Mouse (Mus musculus) B cell, adult 2 months (primary cell): ENCODE measurements around the gene BC051665.
A peak's percentile ranks its signal among the peaks of the same experiment; 100 is the strongest.

ENCODE experiments used
- DNase-seq, 2 experiments: peaks; one replicate each; pipeline ENCODE4 v3.0.0; 2022

Gene BC051665

DNA sequence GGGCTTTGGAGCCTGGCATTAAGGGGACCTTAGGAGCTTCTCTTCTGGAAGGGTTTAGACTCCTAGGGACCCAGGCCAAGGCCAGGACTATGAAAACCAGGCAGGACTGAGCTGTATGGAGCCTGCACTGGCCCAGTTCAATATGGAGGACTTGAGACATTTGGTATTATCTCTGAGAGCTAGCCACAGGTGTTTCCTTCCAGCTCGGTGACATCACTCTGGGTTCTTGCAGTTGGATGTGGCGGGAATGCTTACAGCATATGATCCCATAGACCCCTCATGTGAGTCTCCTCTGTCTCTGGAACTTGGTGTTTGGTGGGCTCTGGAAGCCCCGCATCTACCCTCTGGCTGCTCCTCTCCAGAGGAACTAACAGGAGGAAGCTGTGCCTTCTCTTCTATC lies 43.6 kb downstream of the BC051665 start:
- no peak for DNase-seq

- no peak for DNase-seq
These were observed 45.9 kb downstream of the BC051665 start for GRCm38 (mm10) chr13:60740248-60740647.

DNA sequence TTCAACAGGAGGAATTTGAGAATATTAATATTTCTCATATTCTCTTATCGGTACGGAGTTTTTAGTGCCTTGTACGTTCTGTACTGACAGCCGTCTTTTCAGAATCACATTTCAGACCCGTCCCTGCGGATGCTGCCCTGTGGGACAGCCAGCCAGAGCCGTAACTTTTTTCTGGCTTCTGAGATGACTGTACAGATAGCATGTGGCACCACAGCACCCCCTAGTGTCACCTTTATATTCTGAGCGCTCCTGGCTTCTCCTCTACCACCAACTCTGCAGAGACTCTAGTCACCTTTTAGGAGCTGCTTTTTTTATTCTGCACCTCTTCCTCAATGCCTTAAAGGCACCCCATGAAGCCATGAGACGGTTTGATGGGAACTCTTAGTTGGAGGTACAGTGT lies 47.7 kb downstream of the BC051665 start:
- DNase-seq: peak; percentile 56 to 61

GRCm38 (mm10) chr13:60737632-60738324 lies 48.4 kb downstream of the BC051665 start:
- peak; percentile 76 to 77 for DNase-seq

GRCm38 (mm10) chr13:60736421-60737105 lies 49.6 kb downstream of the BC051665 start:
- no peak for DNase-seq

DNA sequence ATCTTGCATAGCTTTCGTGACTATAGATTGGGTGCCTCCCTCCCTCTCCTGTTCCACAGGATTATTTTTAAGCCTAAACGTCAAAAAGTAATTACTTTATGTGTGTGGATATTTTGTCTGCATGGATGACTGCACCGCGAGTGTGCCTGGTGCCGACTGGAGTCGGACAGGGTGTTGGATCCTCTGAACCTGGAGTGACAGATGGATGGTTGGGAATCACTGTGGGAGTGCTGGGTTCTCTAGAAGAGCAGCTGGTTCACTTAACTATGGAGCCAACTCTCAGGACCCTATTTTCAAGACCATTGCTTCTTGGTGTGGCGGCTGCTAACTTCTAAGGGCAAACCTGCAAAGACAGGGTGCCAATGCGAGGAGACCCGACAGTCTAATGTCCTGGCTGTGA lies 50.9 kb downstream of the BC051665 start:
- no peak for DNase-seq
